8 mouse cellular contexts compared by ENCODE assay signal in the genomic region with DNA sequence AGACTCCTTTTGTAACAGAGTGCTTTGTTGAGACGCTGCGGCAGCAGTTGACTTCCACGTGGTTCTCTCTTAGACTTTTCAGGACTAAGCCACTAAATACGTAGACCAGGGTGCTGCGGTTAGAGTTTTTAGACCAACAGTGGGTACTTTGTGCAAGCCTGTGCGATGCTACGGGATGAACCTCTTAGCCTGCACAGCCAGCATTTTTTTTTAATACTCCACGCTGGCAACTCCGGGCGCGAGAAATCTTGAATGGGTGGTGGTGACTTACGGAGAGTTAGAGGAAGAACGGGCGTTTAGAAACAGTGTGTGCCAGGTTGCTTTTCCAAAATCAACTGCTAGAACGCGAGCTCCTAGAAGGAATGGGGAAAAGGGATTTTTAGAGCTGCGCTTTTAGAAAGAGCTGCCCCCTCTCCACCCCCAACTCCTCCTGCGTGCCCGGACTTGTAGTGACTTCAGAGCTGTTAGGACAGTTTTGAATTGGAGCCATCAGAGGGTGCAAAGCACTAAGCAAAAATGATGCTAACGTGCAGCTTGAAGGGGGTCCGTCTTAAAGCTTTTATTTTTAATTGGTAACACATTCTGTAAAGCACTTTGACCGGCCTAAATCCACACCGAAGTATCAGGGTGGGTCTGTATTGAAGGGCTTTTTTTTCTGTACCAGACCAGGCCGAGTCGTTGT. TPM values are rescaled to one million over a fixed set of nuclear protein-coding genes. Genes with fewer than 3 reads are reported as not detected.
A peak's percentile ranks its signal among the peaks of the same experiment; 100 is the strongest.
DNase-seq lines count a peak whose midpoint lies in the region; ATAC-seq and TF ChIP-seq lines count a peak whose summit lies in the region.

No protein-coding gene starts in this region.

- H3K27ac ChIP-seq in heart, postnatal 0 days (ENCODE audit: low read depth) = peak overlapping the region; percentile 97
- peak overlapping the region; percentile 93 for H3K27ac ChIP-seq in limb, embryonic 14.5 days (replicated peaks; ENCODE audit: low read depth, low read length)
- peak overlapping the region; percentile 55 for H3K27ac ChIP-seq in midbrain, postnatal 0 days (ENCODE audit: low read depth, low read length)

- WGBS in heart, postnatal 0 days = 0% methylated on average over 25 of the region's 25 CpGs
- WGBS in limb, embryonic 14.5 days = under 1% methylated on average over 25 of the region's 25 CpGs
- under 1% methylated on average over 25 of the region's 25 CpGs for WGBS in midbrain, postnatal 0 days

- no peak for TF ChIP-seq POLR2A in limb, embryonic 14.5 days (IDR thresholded peaks at IDR 0.05; ENCODE audit: borderline replicate concordance, extremely low read depth, insufficient read depth, insufficient read length)

- no peak for ATAC-seq in cerebellum, adult (ENCODE audit: insufficient number of reproducible peaks, low FRiP score, low TSS enrichment)
- ATAC-seq in heart, postnatal 0 days (ENCODE audit: insufficient read depth, low read depth) = no peak
- ATAC-seq in limb, embryonic 14.5 days (ENCODE audit: low FRiP score, low read depth) = peak; percentile 21
- peak; percentile 43; the same call in 1 of the 2 replicates for ATAC-seq in midbrain, postnatal 0 days (ENCODE audit: low FRiP score)

- peak overlapping the region; percentile 95 for H3K9ac ChIP-seq in heart, postnatal 0 days (replicated peaks; ENCODE audit: low read depth, low read length)
- peak overlapping the region; percentile 86 for H3K9ac ChIP-seq in limb, embryonic 14.5 days (ENCODE audit: low read depth, low read length, severe bottlenecking)
- H3K9ac ChIP-seq in midbrain, postnatal 0 days (replicated peaks; ENCODE audit: low read length, poor library complexity, severe bottlenecking) = peak overlapping the region; percentile 69

- peak; percentile 5 to 8 for DNase-seq in cerebellum, postnatal 25 days
- DNase-seq in B cell, adult 2 months = peak; percentile 2 to 18
- DNase-seq in embryo, embryonic 10.5 days (ENCODE audit: low spot score) = peak; percentile 73
- peak; percentile 45 for DNase-seq in heart, postnatal 0 days (ENCODE audit: low spot score)
- peak; percentile 70 for DNase-seq in limb, embryonic 14.5 days (ENCODE audit: low spot score)
- peak; percentile 47 for DNase-seq in midbrain, postnatal 0 days (ENCODE audit: low spot score)
- no peak for DNase-seq in testis, postnatal 14 days (ENCODE audit: low spot score)

- H3K4me2 ChIP-seq in heart, postnatal 0 days (ENCODE audit: low read depth, low read length) = peak overlapping the region; percentile 70
- H3K4me2 ChIP-seq in limb, embryonic 14.5 days (replicated peaks; ENCODE audit: low read depth, low read length, severe bottlenecking) = peak overlapping the region; percentile 68
- peak overlapping the region; percentile 94 for H3K4me2 ChIP-seq in midbrain, postnatal 0 days (ENCODE audit: low read depth, low read length, poor library complexity, severe bottlenecking)

- no peaks in the 10 kb centered on the region for H3K36me3 ChIP-seq in heart, postnatal 0 days (replicated peaks; ENCODE audit: control insufficient read depth, insufficient read depth, low read length)
- no peaks in the 10 kb centered on the region for H3K36me3 ChIP-seq in limb, embryonic 14.5 days (ENCODE audit: control insufficient read depth, insufficient read depth, low read length)
- no peaks in the 10 kb centered on the region for H3K36me3 ChIP-seq in midbrain, postnatal 0 days (ENCODE audit: insufficient read depth, low read length)

- peak overlapping the region; percentile 86 for H3K4me3 ChIP-seq in heart, postnatal 0 days (ENCODE audit: low read depth, low read length)
- H3K4me3 ChIP-seq in limb, embryonic 14.5 days (replicated peaks; ENCODE audit: low read length) = peak overlapping the region; percentile 58
- peak overlapping the region; percentile 50 for H3K4me3 ChIP-seq in midbrain, postnatal 0 days (ENCODE audit: low read depth, low read length)

- no peaks in the 10 kb centered on the region for H3K9me3 ChIP-seq in heart, postnatal 0 days (replicated peaks; ENCODE audit: control insufficient read depth, low read length)
- no peaks in the 10 kb centered on the region for H3K9me3 ChIP-seq in limb, embryonic 14.5 days (ENCODE audit: control insufficient read depth, low read length)
- H3K9me3 ChIP-seq in midbrain, postnatal 0 days (ENCODE audit: low read length) = no peaks in the 10 kb centered on the region

- no peaks in the 10 kb centered on the region for H3K4me1 ChIP-seq in heart, postnatal 0 days (ENCODE audit: control insufficient read depth, insufficient read depth)
- H3K4me1 ChIP-seq in limb, embryonic 14.5 days (ENCODE audit: control insufficient read depth, insufficient read depth, low read length) = peaks cover 11% of the 10 kb centered on the region; the same call in 1 of the 2 replicates
- no peaks in the 10 kb centered on the region for H3K4me1 ChIP-seq in midbrain, postnatal 0 days (ENCODE audit: insufficient read depth, low read length)

- no peak for TF ChIP-seq CTCF in heart, postnatal 0 days (IDR thresholded peaks at IDR 0.05; ENCODE audit: low read depth)
- TF ChIP-seq CTCF in midbrain, postnatal 0 days (IDR thresholded peaks at IDR 0.05) = peak; percentile 16; the same call in 1 of the 2 replicates

- TF ChIP-seq EP300 in heart, postnatal 0 days (IDR thresholded peaks at IDR 0.05; ENCODE audit: low read depth) = no peak

- no peaks in the 10 kb centered on the region for H3K27me3 ChIP-seq in heart, postnatal 0 days (ENCODE audit: control insufficient read depth, insufficient read depth, low read length)
- no peaks in the 10 kb centered on the region for H3K27me3 ChIP-seq in limb, embryonic 14.5 days (ENCODE audit: control insufficient read depth, insufficient read depth, low read length)
- H3K27me3 ChIP-seq in midbrain, postnatal 0 days (ENCODE audit: insufficient read depth, low read length) = peaks cover 13% of the 10 kb centered on the region; the same call in 1 of the 2 replicates

RNA-seq across cellular contexts. Expression of a gene that starts 1.0 kb away (rescaled TPM):
- 198 and 396 TPM in 2 replicates for total RNA-seq in heart, postnatal 0 days (2014; rRNA removed; ENCODE audit: low replicate concordance)
- 579 and 613 TPM in 2 replicates for polyA plus RNA-seq in heart, postnatal 0 days (2015; fragmentation: Nextera tagmentation; extraction: Ambion mirVana)
- 86.4 and 102 TPM in 2 replicates for polyA plus RNA-seq in limb, embryonic 14.5 days (2012; rRNA removed)
- polyA plus RNA-seq in limb, embryonic 14.5 days (2014; fragmentation: Nextera tagmentation; extraction: Ambion mirVana) = 388 and 411 TPM in 2 replicates
- total RNA-seq in midbrain, postnatal 0 days (2014; rRNA removed) = 66.4 and 71.0 TPM in 2 replicates
- 146 and 157 TPM in 2 replicates for polyA plus RNA-seq in midbrain, postnatal 0 days (2015; fragmentation: Nextera tagmentation; extraction: Ambion mirVana)

Comparison
In these comparisons a context has a peak if more than half of its experiments do, and no peak if none do; other contexts are left out.
1. ATAC-seq: peak in limb, embryonic 14.5 days (single experiment) and midbrain, postnatal 0 days (single experiment); none in cerebellum, adult (single experiment) and heart, postnatal 0 days (single experiment).
2. Peak in every context shown above with its lines, with median percentiles within 50 percentile points of each other: H3K27ac ChIP-seq, H3K4me2 ChIP-seq, H3K4me3 ChIP-seq and H3K9ac ChIP-seq.